Mouse (Mus musculus) forebrain, embryonic 12.5 days (tissue): ENCODE results near the gene Nol4l. TPM values are rescaled to one million over a fixed set of nuclear protein-coding genes. Genes with fewer than 3 reads are reported as not detected.

Experiments
- ATAC-seq: fragments of 200-750 bp; cut with Nextera tagmentation; 2 replicates; pipeline ENCODE4 v1.8.0; 2017; ENCODE audit warnings: moderate TSS enrichment; ENCODE audit not compliant: low FRiP score
- H3K27ac ChIP-seq: fragments of 300-500 bp; sonication (generic); 2 replicates; pipeline ENCODE4 v1.5.1; 2016; ENCODE audit warnings: mild to moderate bottlenecking
- H3K27me3 ChIP-seq: fragments of 300-500 bp; sonication (generic); 2 replicates; pipeline ENCODE4 v1.6.1; 2016; ENCODE audit warnings: mild to moderate bottlenecking
- H3K36me3 ChIP-seq: fragments of 300-500 bp; sonication (generic); replicated peaks from 2 replicates; pipeline ENCODE4 v1.6.1; 2016; ENCODE audit warnings: mild to moderate bottlenecking
- H3K4me1 ChIP-seq: fragments of 300-500 bp; sonication (generic); 2 replicates; pipeline ENCODE4 v1.6.1; 2016
- H3K4me2 ChIP-seq: fragments of 300-500 bp; sonication (generic); 2 replicates; pipeline ENCODE4 v1.6.1; 2016; ENCODE audit warnings: mild to moderate bottlenecking, moderate library complexity
- H3K4me3 ChIP-seq: fragments of 300-500 bp; sonication (generic); replicated peaks from 2 replicates; pipeline ENCODE4 v1.5.1; 2016; ENCODE audit warnings: mild to moderate bottlenecking
- H3K9ac ChIP-seq: fragments of 300-500 bp; sonication (generic); 2 replicates; pipeline ENCODE4 v1.6.1; 2016; ENCODE audit warnings: mild to moderate bottlenecking
- H3K9me3 ChIP-seq: fragments of 300-500 bp; sonication (generic); 2 replicates; pipeline ENCODE4 v1.6.1; 2016
- WGBS: fragments of 180-500 bp; shearing (Covaris S2); methylation state at CpG from one replicate; pipeline ENCODE4 v1.1.7; 2016; 5-methylcytosine and 5-hydroxymethylcytosine counted together
- polyA plus RNA-seq: library from polyadenylated mRNA; unstranded; fragments of >200 nt; fragmentation: Nextera tagmentation; extraction: Ambion mirVana; gene quantifications from 2 replicates; pipeline ENCODE4 v1.2.1, GENCODE M21; 2016

Gene Nol4l
- polyA plus RNA-seq, result 31.4 and 34.5 TPM in 2 replicates

GRCm38 (mm10) chr2:153529931-153530766, at the start of gene Nol4l:
Gene Nol4l, minus strand, starts transcription at chr2:153529971.
- Histone ChIP-seq H3K9me3 (no peaks in the 10 kb centered on the region), H3K27me3 (peaks cover 33% of the 10 kb centered on the region)

DNA sequence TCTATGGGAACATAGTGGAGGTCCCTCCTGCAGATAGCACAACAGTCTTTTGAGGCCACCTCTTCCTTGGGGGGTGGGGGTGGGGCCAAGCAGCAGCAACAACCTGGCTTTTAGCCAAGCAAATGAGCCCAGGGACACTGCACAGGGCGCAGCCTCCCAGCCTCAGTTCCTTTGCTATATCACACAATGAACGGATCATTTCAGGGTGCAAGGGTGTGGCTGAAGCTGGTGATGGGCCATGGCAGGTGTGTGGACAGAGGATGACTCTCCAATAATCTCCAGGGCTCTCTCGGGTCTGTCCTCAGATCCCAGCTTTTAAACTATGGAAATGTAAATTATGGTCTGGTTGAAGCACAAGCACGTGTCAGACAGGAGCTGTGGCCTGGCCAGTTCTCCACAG, 47.4 kb upstream of the Nol4l start:
- Histone ChIP-seq H3K27me3 (no peaks in the 10 kb centered on the region), H3K27ac (no peak overlapping the region), H3K36me3 (no peaks in the 10 kb centered on the region), H3K4me1 (peaks cover 9% of the 10 kb centered on the region), H3K4me3 (no peak overlapping the region), H3K9ac (no peak overlapping the region), H3K4me2 (no peak overlapping the region), H3K9me3 (no peaks in the 10 kb centered on the region)
- no peak for ATAC-seq
- WGBS, result 59% methylated on average over 4 of the region's 4 CpGs

More at GRCm38 (mm10) chr2:153529931-153530766, at the start of gene Nol4l:
- Histone ChIP-seq H3K36me3 (no peaks in the 10 kb centered on the region), H3K4me3 (peak within 1 kb of the TSS; percentile 76), H3K4me2 (peak within 1 kb of the TSS; percentile 98), H3K27ac (peak within 1 kb of the TSS; percentile 93), H3K4me1 (peaks cover 44% of the 10 kb centered on the region), H3K9ac (peak within 1 kb of the TSS; percentile 88)
- peak; percentile 12 for ATAC-seq
- 2% methylated on average over 35 of the region's 86 CpGs for WGBS

- no peaks in the 10 kb centered on the region for H3K27me3 ChIP-seq
- no peak overlapping the region for H3K4me3 ChIP-seq
- H3K36me3 ChIP-seq, result no peaks in the 10 kb centered on the region
- H3K4me1 ChIP-seq, result peaks cover 9% of the 10 kb centered on the region
- WGBS, result 84% methylated on average over 3 of the region's 3 CpGs
- no peak overlapping the region for H3K27ac ChIP-seq
- no peaks in the 10 kb centered on the region for H3K9me3 ChIP-seq
- no peak overlapping the region for H3K9ac ChIP-seq
- H3K4me2 ChIP-seq, result no peak overlapping the region
- no peak for ATAC-seq
Observed at GRCm38 (mm10) chr2:153576150-153576549, 46.4 kb upstream of the Nol4l start.

DNA sequence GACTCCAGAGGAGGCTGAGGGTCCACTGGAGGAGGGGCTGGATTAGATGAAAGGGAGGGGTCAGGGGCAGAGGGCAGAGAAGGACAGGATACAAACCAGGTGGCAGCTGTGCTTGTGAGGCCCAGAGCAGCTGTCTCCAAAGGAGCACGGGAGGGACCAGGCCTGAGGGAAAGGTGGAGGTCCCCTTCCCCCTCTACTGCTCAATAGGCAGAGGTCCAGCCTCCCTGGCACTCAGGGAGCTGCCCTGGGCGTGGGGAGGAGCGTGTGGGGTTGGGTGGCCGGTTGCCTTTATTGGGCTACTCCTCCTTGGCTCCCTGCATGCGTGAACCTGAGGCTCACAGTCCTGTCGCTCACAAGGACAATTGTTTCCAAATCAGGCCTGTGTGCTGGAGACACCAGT, 45.8 kb upstream of the Nol4l start:
- H3K27ac ChIP-seq, result no peak overlapping the region

GRCm38 (mm10) chr2:153573101-153573500, 43.3 kb upstream of the Nol4l start:
- ATAC-seq, result no peak
- H3K36me3 ChIP-seq, result no peaks in the 10 kb centered on the region

More for the DNA sequence above, 45.8 kb upstream of the Nol4l start:
- Histone ChIP-seq H3K9ac (no peak overlapping the region), H3K9me3 (no peaks in the 10 kb centered on the region), H3K4me2 (no peak overlapping the region), H3K27me3 (no peaks in the 10 kb centered on the region), H3K4me1 (peaks cover 6% of the 10 kb centered on the region), H3K4me3 (no peak overlapping the region), H3K36me3 (no peaks in the 10 kb centered on the region)
- WGBS, result 53% methylated on average over 6 of the region's 6 CpGs
- no peak for ATAC-seq

GRCm38 (mm10) chr2:153568541-153568940, 38.8 kb upstream of the Nol4l start:
- Histone ChIP-seq H3K9me3 (no peaks in the 10 kb centered on the region), H3K27me3 (no peaks in the 10 kb centered on the region), H3K36me3 (no peaks in the 10 kb centered on the region), H3K4me1 (no peaks in the 10 kb centered on the region), H3K9ac (no peak overlapping the region), H3K4me3 (no peak overlapping the region), H3K27ac (no peak overlapping the region), H3K4me2 (no peak overlapping the region)
- 92% methylated on average over 6 of the region's 6 CpGs for WGBS
- ATAC-seq, result no peak

More at GRCm38 (mm10) chr2:153573101-153573500, 43.3 kb upstream of the Nol4l start:
- Histone ChIP-seq H3K4me1 (peaks cover 4% of the 10 kb centered on the region), H3K9me3 (no peaks in the 10 kb centered on the region), H3K27me3 (no peaks in the 10 kb centered on the region), H3K27ac (no peak overlapping the region), H3K9ac (no peak overlapping the region), H3K4me2 (no peak overlapping the region), H3K4me3 (no peak overlapping the region)
- WGBS, result 87% methylated on average over 9 of the region's 9 CpGs

DNA sequence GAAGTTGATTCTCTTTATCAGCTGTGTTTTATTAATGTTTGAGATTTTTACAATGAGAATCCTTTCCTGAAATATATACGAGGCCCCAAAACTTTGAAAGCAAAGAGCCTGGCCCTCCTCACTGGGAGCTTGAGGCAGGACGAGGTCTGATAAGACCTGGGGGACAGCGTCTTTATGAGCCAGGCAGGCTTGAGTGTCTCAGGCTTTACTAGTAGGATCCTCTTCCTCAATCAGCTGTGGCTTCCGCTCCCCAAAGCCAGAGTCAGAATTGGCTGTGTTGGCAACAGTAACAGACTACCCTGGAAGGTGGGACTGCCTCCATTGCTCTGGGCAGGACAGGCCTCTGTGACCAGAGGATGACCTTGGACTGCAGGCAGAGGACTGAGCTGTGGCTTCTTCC, 38.2 kb upstream of the Nol4l start:
- Histone ChIP-seq H3K9me3 (no peaks in the 10 kb centered on the region), H3K36me3 (no peaks in the 10 kb centered on the region), H3K27ac (no peak overlapping the region), H3K9ac (no peak overlapping the region), H3K4me3 (no peak overlapping the region), H3K27me3 (no peaks in the 10 kb centered on the region), H3K4me1 (no peaks in the 10 kb centered on the region), H3K4me2 (no peak overlapping the region)
- WGBS, result 88% methylated on average over 4 of the region's 4 CpGs
- no peak for ATAC-seq

DNA sequence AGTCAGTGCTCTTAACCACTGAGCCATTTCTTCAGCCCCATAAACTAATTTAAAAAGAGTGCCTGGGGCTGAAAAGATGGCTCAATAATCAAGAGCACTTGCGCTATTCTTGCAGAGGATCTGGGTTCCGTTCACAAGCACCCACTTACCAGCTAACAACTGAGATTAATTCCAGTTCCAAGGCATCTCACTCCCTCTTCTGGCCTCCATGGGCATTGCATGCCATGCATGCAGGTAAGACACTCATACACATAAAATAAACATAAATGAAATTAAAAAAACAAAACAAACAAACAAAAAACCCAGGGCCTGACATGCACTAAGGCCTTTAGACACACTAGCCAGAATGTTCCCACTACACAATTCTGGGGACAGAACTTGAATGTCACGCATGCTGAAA, 34.6 kb upstream of the Nol4l start:
- no peaks in the 10 kb centered on the region for H3K9me3 ChIP-seq
- no peak overlapping the region for H3K4me3 ChIP-seq
- 80% methylated on average over 3 of the region's 3 CpGs for WGBS
- H3K4me2 ChIP-seq, result no peak overlapping the region
- no peak for ATAC-seq
- H3K4me1 ChIP-seq, result peaks cover 24% of the 10 kb centered on the region
- H3K9ac ChIP-seq, result no peak overlapping the region
- no peaks in the 10 kb centered on the region for H3K36me3 ChIP-seq
- no peak overlapping the region for H3K27ac ChIP-seq
- peaks cover 14% of the 10 kb centered on the region; the same call in 1 of the 2 replicates for H3K27me3 ChIP-seq

GRCm38 (mm10) chr2:153561564-153561963, 31.8 kb upstream of the Nol4l start:
- no peak overlapping the region for H3K4me3 ChIP-seq
- no peaks in the 10 kb centered on the region for H3K9me3 ChIP-seq
- WGBS, result 52% methylated on average over 5 of the region's 5 CpGs
- no peaks in the 10 kb centered on the region for H3K36me3 ChIP-seq
- 0 out of 2 replicates have a peak overlapping the region, but pooled peaks have one; percentile 4 for H3K9ac ChIP-seq
- peaks cover 14% of the 10 kb centered on the region; the same call in 1 of the 2 replicates for H3K27me3 ChIP-seq
- H3K4me2 ChIP-seq, result peak overlapping the region; percentile 49
- peak; percentile 10; the same call in 1 of the 2 replicates for ATAC-seq
- H3K27ac ChIP-seq, result peak overlapping the region; percentile 75
- peaks cover 25% of the 10 kb centered on the region for H3K4me1 ChIP-seq

DNA sequence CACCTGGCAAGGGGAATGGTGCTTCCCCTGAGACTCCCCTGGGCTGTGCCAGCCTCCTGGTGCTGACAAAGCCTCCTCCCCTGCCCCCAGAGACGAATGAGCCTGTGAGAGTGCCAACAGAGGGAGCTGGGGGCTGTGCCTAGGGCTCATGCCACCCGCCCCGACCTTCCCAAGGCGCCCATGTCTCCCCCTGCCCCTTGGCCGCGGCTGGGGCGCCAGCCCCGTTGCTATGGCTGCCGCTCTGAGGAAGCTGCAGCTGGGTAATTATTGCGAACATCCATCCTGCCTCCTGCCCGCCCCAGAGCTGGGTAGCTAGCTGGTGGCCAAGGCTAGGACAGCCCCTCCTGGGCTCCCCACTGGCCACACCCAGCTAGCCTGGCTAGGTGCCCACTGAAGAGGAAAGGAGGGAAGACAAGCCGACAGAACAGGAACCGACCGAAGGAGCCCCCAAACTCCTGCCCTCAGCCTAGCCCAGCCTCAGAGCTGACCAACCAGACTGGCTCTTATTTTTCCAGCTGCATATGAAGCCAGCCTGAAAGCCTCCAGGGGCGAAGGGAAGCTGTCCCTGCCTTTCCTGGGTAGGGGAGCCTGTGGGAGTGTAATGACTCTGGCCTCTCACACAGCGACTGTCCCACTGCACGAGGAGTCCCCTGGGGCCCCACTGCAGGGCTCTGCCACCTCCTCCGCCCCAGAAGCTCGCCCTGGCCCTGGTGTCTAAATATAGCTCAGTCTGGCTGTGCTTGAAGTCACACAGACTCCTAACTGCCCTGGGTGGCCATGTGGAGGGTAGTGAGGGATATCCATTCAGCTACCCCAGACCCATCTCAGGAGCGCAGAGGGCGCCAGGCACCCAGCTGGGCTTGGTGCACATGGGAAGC, 31.1 kb upstream of the Nol4l start:
- no peaks in the 10 kb centered on the region for H3K9me3 ChIP-seq
- 16% methylated on average over 21 of the region's 21 CpGs for WGBS

DNA sequence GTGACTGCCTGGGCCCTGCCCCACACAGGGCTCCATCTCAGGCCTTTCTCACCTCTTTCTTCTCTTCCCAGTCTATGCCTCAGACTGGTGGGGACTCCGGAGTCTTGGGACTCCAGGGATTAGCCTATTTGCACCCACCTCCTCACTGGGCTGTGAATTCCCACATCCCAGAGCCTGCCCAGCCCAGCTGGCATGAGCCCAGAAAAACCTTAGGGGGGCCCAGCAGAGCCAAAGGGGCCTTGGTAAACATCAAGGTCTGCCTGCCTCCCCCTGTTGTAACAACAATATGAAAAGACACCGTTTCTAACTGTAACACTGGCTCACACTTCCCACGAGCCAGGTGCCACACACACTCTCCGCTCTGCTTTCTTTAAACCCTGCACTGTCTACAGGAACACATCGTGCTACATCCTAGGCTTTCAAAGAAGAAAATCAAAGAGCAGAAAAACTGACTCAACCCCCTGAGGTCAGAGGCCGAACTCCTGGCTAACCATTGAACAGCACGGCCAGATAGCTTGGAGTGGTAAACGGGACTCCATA, 29.9 kb upstream of the Nol4l start:
- Histone ChIP-seq H3K4me2 (no peak overlapping the region), H3K27ac (no peak overlapping the region), H3K4me3 (no peak overlapping the region), H3K9me3 (no peaks in the 10 kb centered on the region), H3K4me1 (peaks cover 25% of the 10 kb centered on the region), H3K27me3 (peaks cover 14% of the 10 kb centered on the region; the same call in 1 of the 2 replicates), H3K36me3 (no peaks in the 10 kb centered on the region), H3K9ac (no peak overlapping the region)
- 63% methylated on average over 8 of the region's 8 CpGs for WGBS
- no peak for ATAC-seq

More for the DNA sequence above, 31.1 kb upstream of the Nol4l start:
- peak overlapping the region; percentile 75 for H3K27ac ChIP-seq
- H3K4me1 ChIP-seq, result peaks cover 25% of the 10 kb centered on the region
- H3K4me2 ChIP-seq, result peak overlapping the region; percentile 49
- no peaks in the 10 kb centered on the region for H3K36me3 ChIP-seq
- 0 out of 2 replicates have a peak overlapping the region, but pooled peaks have one; percentile 15 for H3K4me3 ChIP-seq
- H3K27me3 ChIP-seq, result peaks cover 14% of the 10 kb centered on the region; the same call in 1 of the 2 replicates
- ATAC-seq, result peak; percentile 82
- 0 out of 2 replicates have a peak overlapping the region, but pooled peaks have one; percentile 25 for H3K9ac ChIP-seq

DNA sequence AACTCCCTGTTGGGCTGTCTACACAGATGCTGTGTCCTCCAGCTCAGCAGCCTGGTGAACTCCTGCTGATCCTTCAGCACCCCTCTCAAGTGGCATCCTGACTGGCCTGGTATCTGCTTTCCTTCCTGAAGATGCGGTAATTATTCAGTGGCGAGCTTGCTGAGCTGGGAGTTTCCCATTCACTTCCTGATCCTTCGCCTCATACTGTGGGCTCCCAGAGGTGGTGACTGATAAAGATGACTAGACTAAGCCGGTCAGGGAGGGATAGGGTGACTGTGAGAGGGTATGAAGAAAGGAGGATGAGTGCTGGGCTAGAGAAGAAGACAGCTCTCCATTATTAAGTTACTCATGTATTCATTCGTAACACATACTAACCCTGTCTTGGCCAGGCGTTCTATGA, 28.7 kb upstream of the Nol4l start:
- H3K4me2 ChIP-seq, result no peak overlapping the region
- peaks cover 25% of the 10 kb centered on the region for H3K4me1 ChIP-seq
- no peak overlapping the region for H3K9ac ChIP-seq
- H3K27ac ChIP-seq, result no peak overlapping the region
- WGBS, result 76% methylated on average over 6 of the region's 6 CpGs
- ATAC-seq, result no peak
- H3K27me3 ChIP-seq, result peaks cover 14% of the 10 kb centered on the region; the same call in 1 of the 2 replicates
- no peak overlapping the region for H3K4me3 ChIP-seq
- no peaks in the 10 kb centered on the region for H3K9me3 ChIP-seq
- H3K36me3 ChIP-seq, result no peaks in the 10 kb centered on the region
